Mouse (Mus musculus) left cerebral cortex, adult 9 months (tissue): ENCODE measurements around the gene Pnma1.

Source experiments
- DNase-seq, 2 experiments: peaks; one replicate each; pipeline ENCODE4 v3.0.0; 2022; ENCODE audit warnings: low spot score in 2 of 2

Pnma1 gene

DNA sequence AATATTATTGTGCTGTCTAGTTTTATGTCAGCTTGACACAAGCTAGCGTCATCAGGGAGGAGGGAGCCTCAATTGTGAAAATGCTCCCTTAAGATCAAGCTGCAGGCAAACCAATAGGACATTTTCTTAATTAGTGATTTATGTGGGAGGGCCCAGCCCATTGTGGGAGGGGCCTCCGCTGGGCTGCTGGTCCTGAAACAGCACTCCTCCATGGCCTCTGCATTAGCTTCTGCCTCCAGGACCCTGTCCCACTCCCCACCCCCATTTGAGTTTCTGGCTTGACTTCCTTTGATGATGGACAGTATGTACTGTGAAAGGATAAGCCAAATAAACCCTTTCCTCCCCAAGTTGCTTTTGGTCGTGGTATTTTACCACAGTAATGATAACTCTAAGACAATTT lies 41.3 kb downstream of the Pnma1 start:
- no peak for DNase-seq

DNA sequence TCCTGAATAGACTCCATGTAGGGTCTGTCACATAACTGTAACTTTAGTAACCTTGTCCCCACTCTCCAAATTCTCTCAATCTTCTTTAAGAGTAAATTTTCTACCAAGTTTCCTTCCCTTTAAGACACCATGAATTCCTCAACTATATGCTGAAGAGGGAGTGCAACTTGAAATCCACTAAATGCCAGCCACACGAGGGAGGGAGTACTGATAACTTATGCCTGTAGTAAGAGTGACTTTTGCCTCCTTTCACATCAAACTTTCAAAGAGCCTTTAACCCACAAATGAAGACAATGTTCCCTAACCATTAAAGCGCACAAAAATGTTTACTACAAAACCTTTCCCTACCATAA lies 46.8 kb downstream of the Pnma1 start:
- DNase-seq, result no peak

DNA sequence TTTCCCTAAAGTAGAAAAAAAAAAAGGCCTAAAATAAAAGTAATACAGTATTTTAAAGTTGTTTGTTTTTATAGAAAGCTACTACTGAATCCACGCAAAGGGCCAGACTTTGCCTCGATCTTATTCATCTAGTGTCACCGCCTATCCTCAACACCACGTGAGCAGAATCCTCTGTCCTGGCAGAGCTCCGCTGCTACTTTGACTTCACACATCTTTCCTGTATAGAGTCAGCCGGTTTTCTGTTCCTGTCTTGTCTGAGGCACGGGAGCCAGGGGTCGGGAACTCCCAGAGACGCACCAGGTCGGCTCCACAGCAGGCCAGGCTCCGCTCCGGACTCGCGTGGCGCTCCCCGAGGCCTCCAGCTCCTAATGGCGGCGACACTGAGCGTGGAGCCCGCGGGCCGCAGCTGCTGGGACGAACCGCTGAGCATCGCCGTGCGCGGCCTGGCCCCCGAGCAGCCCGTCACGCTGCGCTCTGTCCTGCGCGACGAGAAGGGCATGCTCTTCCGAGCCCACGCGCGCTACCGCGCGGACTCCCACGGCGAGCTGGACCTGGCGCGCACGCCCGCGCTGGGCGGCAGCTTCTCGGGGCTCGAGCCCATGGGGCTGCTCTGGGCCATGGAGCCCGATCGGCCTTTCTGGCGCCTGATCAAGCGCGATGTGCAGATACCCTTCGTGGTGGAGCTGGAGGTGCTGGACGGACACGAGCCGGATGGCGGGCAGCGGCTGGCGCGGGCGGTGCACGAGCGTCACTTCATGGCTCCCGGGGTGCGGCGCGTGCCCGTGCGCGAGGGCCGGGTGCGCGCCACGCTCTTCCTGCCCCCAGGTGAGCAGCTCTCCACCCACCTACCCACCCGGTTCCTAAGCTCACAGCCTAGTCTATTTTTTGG lies 47.4 kb downstream of the Pnma1 start, which contains the start of gene Acot6:
Gene Acot6 (plus strand): TSS at position 51 of the 889 bp plus-strand sequence.
- DNase-seq, result peak in 1 of 2 experiments; percentile 42

DNA sequence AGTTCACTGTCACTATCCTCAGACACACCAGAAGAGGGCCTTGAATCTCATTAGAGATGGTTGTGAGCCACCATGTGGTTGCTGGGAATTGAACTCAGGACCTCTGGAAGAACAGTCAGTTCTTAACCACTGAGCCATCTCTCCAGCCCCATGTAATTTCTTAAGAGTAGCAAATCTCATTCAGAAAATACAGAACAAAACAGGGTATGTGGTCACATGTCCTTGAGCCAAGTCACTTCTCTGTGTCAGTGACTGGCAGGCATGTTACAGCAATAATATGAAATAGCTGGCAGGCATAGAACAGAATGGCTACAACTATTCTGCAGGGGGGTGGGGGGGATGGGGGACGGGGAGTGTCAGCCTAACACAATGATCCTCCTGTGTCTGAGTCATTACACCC lies 48.2 kb downstream of the Pnma1 start:
- DNase-seq, result no peak

DNA sequence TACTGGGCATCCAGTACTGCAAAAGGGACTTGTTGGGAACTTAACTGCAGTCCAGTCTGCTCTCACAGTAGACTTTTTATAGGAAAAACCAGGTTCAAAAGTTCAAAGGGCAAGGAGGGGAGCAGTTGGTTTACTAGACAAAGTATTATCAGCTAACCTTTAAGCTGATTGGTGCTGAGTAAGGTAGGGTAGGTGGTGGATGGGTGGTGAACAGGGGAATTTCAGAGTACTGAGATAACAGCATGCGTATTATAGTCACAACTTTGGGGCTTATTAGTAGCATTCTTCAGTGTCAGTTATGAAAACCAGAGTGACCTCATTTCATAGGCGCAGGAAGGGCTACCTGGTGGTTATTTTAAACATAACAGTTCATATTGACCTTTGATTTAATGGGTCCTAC lies 48.7 kb downstream of the Pnma1 start:
- no peak for DNase-seq
